Mouse (Mus musculus) layer of hippocampus, postnatal 36 days (tissue): ENCODE results near the gene Chrnb4. TPM values are rescaled to one million over a fixed set of nuclear protein-coding genes. Genes with fewer than 3 reads are reported as not detected.

ENCODE experiments used
- DNase-seq, 2 experiments: peaks; one replicate each; pipeline ENCODE4 v3.0.0; 2022
- total RNA-seq, 2 experiments: library from RNA; stranded (reverse); gene quantifications; 2 replicates each; pipeline ENCODE4 v1.2.3; 2021

The Chrnb4 gene
- under 1 TPM in 1 of 2 experiments, not detected in 1; 0.10 TPM for total RNA-seq

GRCm38 (mm10) chr9:55048211-55048880 is at the start of gene Chrnb4:
Gene Chrnb4, minus strand, starts transcription at chr9:55048779.
- DNase-seq: no peak

- no peak for DNase-seq
These were observed 48.3 kb upstream of the Chrnb4 start for GRCm38 (mm10) chr9:55096870-55097269.

DNA sequence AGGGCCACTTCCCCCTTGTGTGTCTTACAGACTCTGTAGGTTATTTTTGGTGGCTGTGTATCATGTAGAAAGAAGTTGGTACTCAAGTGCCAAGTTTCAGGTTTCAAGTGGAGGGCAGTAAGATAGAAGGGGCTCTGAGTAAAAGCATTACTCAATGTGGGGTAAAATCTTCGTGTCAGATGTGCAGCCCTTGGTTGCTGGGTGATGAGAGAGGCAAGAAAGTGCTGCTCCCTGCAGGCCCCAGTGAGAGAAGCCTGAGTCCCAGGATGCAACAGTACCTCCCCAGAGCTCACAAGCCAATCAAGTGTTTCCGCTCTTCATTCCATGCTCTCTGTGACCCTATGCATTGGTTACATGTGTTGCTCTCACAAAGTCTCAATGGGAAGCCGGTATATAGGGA is 47.5 kb upstream of the Chrnb4 start:
- DNase-seq: no peak

GRCm38 (mm10) chr9:55090141-55090540 is 41.6 kb upstream of the Chrnb4 start:
- DNase-seq: no peak

- no peak for DNase-seq
These were observed 40.6 kb upstream of the Chrnb4 start for GRCm38 (mm10) chr9:55089226-55089625.

- no peak for DNase-seq
These were observed 34.8 kb upstream of the Chrnb4 start for GRCm38 (mm10) chr9:55083154-55083913.

GRCm38 (mm10) chr9:55067965-55068265 is 19.3 kb upstream of the Chrnb4 start:
- DNase-seq: no peak

DNA sequence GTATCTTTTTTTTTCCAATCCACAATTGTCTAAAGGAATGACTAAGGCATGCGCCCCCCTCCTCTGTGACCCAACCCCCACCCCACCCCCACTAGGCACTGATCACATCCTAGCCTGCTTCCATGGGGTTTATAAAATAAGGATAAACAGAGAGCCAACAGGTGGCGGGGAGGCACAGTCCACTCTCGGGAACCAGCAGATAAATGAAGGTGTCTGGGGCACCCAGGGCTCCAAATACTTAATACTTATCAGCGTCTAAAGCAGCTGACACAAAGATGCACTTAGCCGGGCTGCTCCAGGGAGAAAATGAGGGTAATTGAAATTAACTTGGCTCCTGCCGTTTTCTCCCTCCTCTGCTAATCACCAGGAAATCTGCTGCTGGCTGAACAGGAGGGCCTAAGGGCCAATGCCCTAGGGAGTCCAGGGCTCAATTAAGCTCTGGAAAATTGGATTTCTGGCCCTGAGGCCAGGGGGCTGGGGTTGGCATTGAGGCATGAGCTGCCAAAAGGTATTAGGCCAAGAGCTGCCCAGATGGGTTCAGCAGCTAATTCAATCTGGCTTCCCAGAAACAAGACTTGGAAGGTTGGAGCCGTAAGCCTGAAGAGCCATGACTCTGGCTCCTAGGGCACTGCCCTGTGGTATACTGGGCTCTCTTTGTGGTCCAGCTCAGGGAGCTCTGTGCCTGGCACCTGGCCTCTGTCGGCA is 18.8 kb upstream of the Chrnb4 start:
- DNase-seq: peak; percentile 13 to 39

DNA sequence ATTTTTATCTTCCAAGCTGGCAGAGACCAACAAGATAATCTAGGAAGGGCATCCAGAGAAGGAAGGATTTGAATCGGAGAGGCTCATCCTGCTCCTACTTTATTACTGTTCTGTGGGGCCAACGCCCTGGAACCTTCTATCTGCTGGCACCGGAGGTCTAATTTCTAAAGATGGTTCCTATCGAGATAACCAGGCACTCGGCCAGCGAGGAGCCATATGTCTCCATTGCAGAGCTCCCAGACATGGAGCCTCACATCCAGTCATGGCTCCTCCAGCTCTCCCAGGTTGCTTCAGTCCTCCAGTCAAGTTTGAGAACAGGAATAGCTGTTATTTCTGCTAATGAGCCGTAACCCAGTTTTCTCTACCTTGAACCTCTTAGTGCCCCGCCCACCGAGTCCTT is 16.7 kb upstream of the Chrnb4 start:
- no peak for DNase-seq

DNA sequence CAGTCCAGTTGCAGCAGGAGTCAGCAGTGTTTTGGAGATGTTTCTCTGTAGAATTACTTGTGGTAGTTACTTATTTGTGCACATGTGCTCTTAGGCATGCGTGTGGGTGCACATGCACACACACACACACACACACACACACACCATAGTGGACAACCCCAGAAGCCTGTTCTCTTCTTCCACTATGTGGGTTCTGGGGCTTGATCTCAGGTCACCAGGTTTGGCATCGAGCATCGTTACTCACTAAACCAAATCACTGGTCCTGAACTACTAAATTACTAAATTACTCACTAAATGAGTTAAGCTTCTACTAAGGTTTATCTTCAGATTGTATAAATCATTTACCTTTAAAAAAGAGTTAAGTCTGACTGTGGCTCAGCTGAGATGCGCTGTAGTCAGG is 9.5 kb upstream of the Chrnb4 start:
- no peak for DNase-seq

GRCm38 (mm10) chr9:55055386-55055930 is 6.9 kb upstream of the Chrnb4 start:
- DNase-seq: no peak

DNA sequence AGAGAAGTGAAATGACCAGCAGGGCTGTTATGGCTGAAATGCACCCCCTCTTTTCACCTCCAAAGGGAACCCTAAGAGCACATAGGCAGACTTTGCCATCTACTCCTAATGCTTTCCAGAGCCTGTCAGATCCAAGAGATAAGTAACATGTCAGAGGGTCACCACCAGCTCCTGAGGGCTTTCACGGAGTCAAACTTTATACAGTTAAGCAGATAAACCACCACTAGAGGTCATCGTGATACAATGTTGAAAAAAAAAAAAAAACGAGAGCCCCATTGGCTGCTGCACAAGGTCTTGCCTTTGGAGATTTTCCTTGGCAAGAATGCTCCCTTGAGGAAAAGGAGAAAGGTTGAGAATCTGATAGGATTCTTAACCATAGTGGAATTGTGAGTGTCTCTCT is 1.8 kb downstream of the Chrnb4 start:
- no peak for DNase-seq

DNA sequence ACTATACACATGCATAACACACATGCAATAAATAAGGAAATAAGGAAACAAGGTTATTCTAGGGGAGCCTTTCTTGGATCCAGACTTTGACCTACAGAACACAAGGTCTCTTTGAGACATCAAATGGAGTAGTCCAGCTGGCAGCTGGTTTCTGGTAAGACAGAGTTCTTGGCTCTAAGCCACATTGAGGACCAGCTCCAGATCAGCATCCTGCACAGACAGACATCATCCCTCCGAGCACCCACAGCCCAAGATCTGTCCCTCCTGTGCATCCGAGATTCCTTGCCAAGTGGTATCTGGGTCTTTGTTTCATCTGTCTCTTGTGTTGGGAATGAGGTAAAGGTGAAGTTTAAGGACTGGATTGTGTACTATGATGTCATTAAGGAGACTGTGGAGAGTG is 3.6 kb downstream of the Chrnb4 start:
- DNase-seq: no peak

GRCm38 (mm10) chr9:55043688-55044087 is 4.9 kb downstream of the Chrnb4 start:
- no peak for DNase-seq

DNA sequence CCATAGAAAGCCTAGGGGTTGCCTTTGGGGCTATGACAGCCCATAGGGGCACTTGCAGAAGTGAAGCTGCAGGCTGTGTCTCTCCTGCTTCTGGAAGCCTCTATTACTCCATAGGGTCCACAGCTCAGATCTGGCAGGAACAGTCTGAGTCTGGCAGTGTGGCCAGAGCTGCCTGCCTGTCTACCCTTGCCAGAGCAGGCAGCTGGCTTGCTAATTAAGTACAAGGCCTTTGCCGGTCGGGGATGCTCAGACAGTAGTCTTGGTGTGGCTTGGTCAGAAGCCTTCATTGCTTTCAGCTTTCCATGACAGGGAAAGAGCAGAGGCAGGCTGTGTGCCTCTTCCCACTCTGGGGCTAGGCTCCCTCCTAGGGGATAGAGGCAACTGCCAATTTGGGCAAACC is 7.2 kb downstream of the Chrnb4 start:
- peak; percentile 6 to 23 for DNase-seq

GRCm38 (mm10) chr9:55039983-55040382 is 8.6 kb downstream of the Chrnb4 start:
- no peak for DNase-seq

GRCm38 (mm10) chr9:55038948-55039347 is 9.6 kb downstream of the Chrnb4 start:
- DNase-seq: no peak

DNA sequence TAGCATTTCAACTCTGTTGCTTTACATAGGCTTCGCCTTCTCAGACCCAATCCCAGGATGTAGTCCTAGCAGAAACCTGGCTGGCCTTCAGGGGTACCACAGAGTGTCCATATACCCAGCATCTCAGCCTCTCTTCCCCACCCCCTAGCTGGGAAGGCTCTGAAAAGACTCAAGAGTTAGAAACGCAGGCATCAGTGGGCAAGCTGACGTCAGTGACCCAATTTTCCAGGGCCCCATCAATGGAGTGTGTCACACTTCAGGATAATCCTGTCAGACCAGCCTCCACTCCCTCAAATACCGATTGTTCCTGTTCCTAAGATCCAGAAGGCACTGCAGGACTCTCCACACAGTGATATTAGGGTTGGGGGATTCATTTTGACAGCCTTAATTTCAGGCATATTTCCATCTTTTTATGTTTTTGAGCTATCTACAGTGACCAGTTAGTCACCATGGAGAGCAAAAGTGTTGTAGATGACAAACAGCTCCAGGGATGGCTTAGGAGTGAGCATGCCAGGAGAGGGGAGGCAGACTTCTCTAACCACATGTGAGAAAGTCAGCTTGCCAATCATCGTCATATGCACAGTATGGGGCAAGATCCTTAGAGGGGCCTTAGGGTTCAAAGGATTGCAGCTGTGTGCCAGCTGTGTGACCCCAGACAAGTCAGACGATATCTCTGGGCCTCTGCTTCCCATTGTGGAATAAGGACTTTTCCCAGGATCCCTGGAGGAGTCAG is 17.0 kb downstream of the Chrnb4 start:
- DNase-seq: no peak

GRCm38 (mm10) chr9:55026275-55026663 is 22.3 kb downstream of the Chrnb4 start, which contains the start of gene Chrna3:
Gene Chrna3, minus strand, starts transcription at chr9:55026562.
- no peak for DNase-seq

DNA sequence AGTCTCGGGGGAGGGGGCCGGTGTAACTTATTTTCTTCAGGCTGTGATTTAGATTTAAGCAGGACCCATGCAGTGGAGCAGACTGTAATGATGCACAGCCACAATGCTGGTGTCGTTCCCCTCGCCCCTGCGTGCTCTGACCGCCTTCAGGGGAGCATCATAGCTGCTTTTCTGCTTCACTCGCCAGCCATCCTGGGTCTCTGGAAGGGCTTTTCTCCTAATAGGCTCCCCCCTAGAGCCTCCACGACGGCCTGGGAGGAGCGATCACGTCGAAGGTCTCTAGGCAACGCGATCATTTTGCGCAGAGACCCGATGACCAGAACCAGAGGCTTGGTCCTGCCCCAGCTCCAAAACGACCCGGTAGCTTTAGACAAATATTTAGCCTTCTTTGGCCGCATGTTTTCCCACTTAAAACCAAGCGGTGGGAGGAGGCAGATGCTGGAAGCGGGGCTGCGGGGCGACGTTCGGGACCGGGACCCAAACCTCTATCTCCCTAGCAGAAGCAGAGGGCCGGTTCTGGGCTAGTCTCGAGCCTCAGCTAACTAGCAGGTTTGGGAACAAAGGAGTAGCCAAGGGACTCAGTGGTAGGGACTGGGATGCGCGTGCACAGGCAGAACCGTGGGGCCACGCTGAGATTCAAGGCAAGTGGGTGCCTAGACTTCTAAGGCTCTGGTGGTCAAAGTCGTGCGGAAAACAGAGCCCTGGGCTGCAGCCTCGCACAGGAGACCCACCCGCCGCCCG is 22.9 kb downstream of the Chrnb4 start:
- DNase-seq: no peak

- DNase-seq: peak; percentile 54 to 72
These were observed 24.5 kb downstream of the Chrnb4 start for GRCm38 (mm10) chr9:55023902-55024583.
